Mouse (Mus musculus) CH12F3 (cell line): ENCODE results near the gene Spint1.

Experiments
- in situ Hi-C: fragments of 300-500 bp; cut with MboI; formaldehyde crosslinking; loops from 2 replicates; pipeline ENCODE4 v1.14.3; 2020; ENCODE audit warnings: low sequenced_read_pairs

Spint1 gene

DNA sequence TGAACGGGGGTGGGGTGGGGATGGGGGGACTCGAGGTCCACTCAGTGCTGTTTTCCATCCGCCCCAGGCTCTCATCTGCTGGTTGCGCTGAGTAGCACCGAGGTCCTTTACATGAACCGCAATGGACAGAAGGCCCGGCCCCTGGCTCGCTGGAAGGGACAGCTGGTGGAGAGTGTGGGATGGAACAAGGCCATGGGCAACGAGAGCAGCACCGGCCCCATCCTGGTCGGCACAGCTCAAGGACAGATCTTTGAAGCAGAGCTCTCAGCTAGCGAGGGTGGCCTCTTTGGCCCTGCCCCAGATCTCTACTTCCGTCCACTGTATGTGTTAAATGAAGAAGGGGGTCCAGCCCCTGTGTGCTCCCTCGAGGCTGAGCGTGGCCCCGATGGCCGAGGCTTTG lies 55.7 kb downstream of the Spint1 start:
- in situ Hi-C loops = loop anchor here (10.0 kb wide), 1 partner anchor 122 kb away; no protein-coding TSS in a partner anchor

- in situ Hi-C loops = loop anchor here (10.0 kb wide), 1 partner anchor 121 kb away; no protein-coding TSS in a partner anchor
Measured at GRCm38 (mm10) chr2:119293311-119293710, 56.1 kb downstream of the Spint1 start.

GRCm38 (mm10) chr2:119293776-119294390 lies 56.7 kb downstream of the Spint1 start:
- in situ Hi-C loops = loop anchor here (10.0 kb wide), 1 partner anchor 121 kb away; no protein-coding TSS in a partner anchor

- in situ Hi-C loops = loop anchor here (10.0 kb wide), 1 partner anchor 120 kb away; no protein-coding TSS in a partner anchor
Measured at GRCm38 (mm10) chr2:119294411-119294810, 57.2 kb downstream of the Spint1 start.

GRCm38 (mm10) chr2:119296756-119297155 lies 59.6 kb downstream of the Spint1 start:
- in situ Hi-C loops = loop anchor here (10.0 kb wide), 1 partner anchor 118 kb away; no protein-coding TSS in a partner anchor

- in situ Hi-C loops = loop anchor here (10.0 kb wide), 1 partner anchor 117 kb away; no protein-coding TSS in a partner anchor
Measured at GRCm38 (mm10) chr2:119297506-119297905, 60.3 kb downstream of the Spint1 start.

DNA sequence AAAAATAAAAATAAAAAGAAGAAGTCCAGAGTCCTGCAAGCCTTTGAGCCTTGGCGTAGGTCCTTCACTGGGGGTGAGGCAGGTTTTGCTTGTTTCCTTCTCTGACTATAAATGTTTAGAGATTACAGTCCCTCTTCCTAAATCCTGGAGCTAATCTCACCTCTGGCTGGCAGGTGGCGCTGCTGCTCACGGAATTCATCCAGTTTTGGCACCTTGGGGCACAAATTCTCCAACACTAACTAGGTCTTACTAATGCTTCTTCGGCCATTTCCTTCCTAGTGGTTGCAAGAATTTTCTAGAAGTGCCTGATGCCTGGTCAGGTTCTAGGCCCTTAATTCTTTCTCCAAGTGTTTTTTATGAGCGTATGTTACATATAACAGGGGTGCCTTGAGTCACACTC lies 61.2 kb downstream of the Spint1 start:
- in situ Hi-C loops = loop anchor here (10.0 kb wide), 1 partner anchor 116 kb away; no protein-coding TSS in a partner anchor

DNA sequence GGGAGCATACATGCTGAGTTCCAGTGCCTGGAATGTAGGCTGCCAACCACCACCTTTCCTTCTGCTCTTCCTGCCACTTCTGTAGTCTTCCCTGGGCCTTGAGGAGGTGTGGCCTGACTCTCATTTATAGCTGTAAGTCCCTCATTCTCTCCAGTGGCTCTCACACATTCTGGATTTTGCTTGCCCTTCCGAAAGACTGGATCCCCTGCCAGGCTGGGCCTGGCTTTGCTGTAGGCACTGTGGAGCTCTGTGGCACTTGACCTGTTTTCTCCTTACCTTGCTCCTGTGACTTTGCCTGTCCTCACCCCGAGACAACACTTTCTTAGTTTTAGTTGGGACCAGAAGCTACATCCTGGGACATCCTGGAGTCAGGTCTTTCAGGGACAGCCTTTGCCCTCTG lies 61.7 kb downstream of the Spint1 start:
- in situ Hi-C loops = loop anchor here (10.0 kb wide), 1 partner anchor 116 kb away; no protein-coding TSS in a partner anchor
